Mouse (Mus musculus) kidney, postnatal 4 days (tissue): ENCODE data around the gene Cwf19l1.

Experiments
- DNase-seq, 2 experiments: peaks; one replicate each; pipeline ENCODE4 v3.0.0; 2021; ENCODE audit warnings: mixed read lengths in 2 of 2

Gene Cwf19l1

GRCm38 (mm10) chr19:44110356-44110755 is 25.3 kb downstream of the Cwf19l1 start:
- peak; percentile 38 to 69 for DNase-seq

- no peak for DNase-seq
These were observed 26.7 kb downstream of the Cwf19l1 start for GRCm38 (mm10) chr19:44108996-44109395.

- no peak for DNase-seq
These were observed 27.8 kb downstream of the Cwf19l1 start for GRCm38 (mm10) chr19:44107661-44108521.

- peak; percentile 99 for DNase-seq
These were observed 28.6 kb downstream of the Cwf19l1 start, which contains the start of gene Chuk for GRCm38 (mm10) chr19:44106831-44107660. Gene Chuk, minus strand, starts transcription at chr19:44107480.

GRCm38 (mm10) chr19:44104393-44104792 is 31.3 kb downstream of the Cwf19l1 start:
- DNase-seq, result no peak

- DNase-seq, result no peak
These were observed 32.7 kb downstream of the Cwf19l1 start for GRCm38 (mm10) chr19:44103001-44103400.

- DNase-seq, result no peak
These were observed 34.8 kb downstream of the Cwf19l1 start for GRCm38 (mm10) chr19:44100840-44101239.

GRCm38 (mm10) chr19:44086278-44086677 is 49.4 kb downstream of the Cwf19l1 start:
- no peak for DNase-seq

- no peak for DNase-seq
These were observed 54.8 kb downstream of the Cwf19l1 start for GRCm38 (mm10) chr19:44080920-44081319.

- no peak for DNase-seq
These were observed 55.7 kb downstream of the Cwf19l1 start for GRCm38 (mm10) chr19:44080023-44080422.

GRCm38 (mm10) chr19:44077024-44077423 is 58.7 kb downstream of the Cwf19l1 start:
- DNase-seq, result no peak

- no peak for DNase-seq
These were observed 59.2 kb downstream of the Cwf19l1 start for GRCm38 (mm10) chr19:44076457-44076856.

- DNase-seq, result no peak
These were observed 60.7 kb downstream of the Cwf19l1 start for GRCm38 (mm10) chr19:44074986-44075385.

- no peak for DNase-seq
These were observed 64.5 kb downstream of the Cwf19l1 start for GRCm38 (mm10) chr19:44071166-44071565.

GRCm38 (mm10) chr19:44069914-44070232 is 65.8 kb downstream of the Cwf19l1 start:
- DNase-seq, result no peak

- DNase-seq, result peak; percentile 94 to 96
These were observed 66.4 kb downstream of the Cwf19l1 start, which contains the start of gene Erlin1 for GRCm38 (mm10) chr19:44069121-44069913. Gene Erlin1, minus strand, starts transcription at chr19:44069785.

GRCm38 (mm10) chr19:44068232-44068631 is 67.4 kb downstream of the Cwf19l1 start:
- DNase-seq, result no peak

- DNase-seq, result no peak
These were observed 68.2 kb downstream of the Cwf19l1 start for GRCm38 (mm10) chr19:44067323-44068049.

GRCm38 (mm10) chr19:44064734-44065133 is 70.9 kb downstream of the Cwf19l1 start:
- no peak for DNase-seq

GRCm38 (mm10) chr19:44063773-44064172 is 71.9 kb downstream of the Cwf19l1 start:
- DNase-seq, result peak in 1 of 2 experiments; percentile 14

- DNase-seq, result no peak
These were observed 75.5 kb downstream of the Cwf19l1 start for GRCm38 (mm10) chr19:44060226-44060625.
